Mouse (Mus musculus): ENCODE measurements around the gene Cyth3. TPM values are rescaled to one million over a fixed set of nuclear protein-coding genes. Genes with fewer than 3 reads are reported as not detected.

Cyth3 gene
- polyA plus RNA-seq, 1 experiment from 2014 or later: 21.1 TPM

GRCm38 (mm10) chr5:143663074-143663687 lies 40.9 kb downstream of the Cyth3 start:
- H3K4me1 ChIP-seq (replicated peaks; ENCODE audit: control insufficient read depth, insufficient read depth, low read length): no peaks in the 10 kb centered on the region; the same call in 1 of the 2 replicates
- H3K9me3 ChIP-seq (ENCODE audit: control insufficient read depth): no peaks in the 10 kb centered on the region
- H3K4me3 ChIP-seq (ENCODE audit: low read depth, low read length): no peak overlapping the region
- no peaks in the 10 kb centered on the region for H3K36me3 ChIP-seq (ENCODE audit: control insufficient read depth, insufficient read depth)
- no peak for ATAC-seq
- WGBS: 71% methylated on average over 7 of the region's 7 CpGs
- H3K27ac ChIP-seq (ENCODE audit: low read depth, low read length): no peak overlapping the region
- TF ChIP-seq CTCF (IDR thresholded peaks at IDR 0.05; ENCODE audit: low read depth): no peak
- H3K4me2 ChIP-seq (replicated peaks; ENCODE audit: low read depth): no peak overlapping the region
- H3K27me3 ChIP-seq (replicated peaks; ENCODE audit: control insufficient read depth, insufficient read depth, low read length): no peaks in the 10 kb centered on the region
- no peak overlapping the region for H3K9ac ChIP-seq (ENCODE audit: low read depth, low read length)

- TF ChIP-seq CTCF (IDR thresholded peaks at IDR 0.05; ENCODE audit: low read depth): no peak
- H3K4me2 ChIP-seq (replicated peaks; ENCODE audit: low read depth): no peak overlapping the region
- 71% methylated on average over 2 of the region's 2 CpGs for WGBS
- no peaks in the 10 kb centered on the region for H3K9me3 ChIP-seq (ENCODE audit: control insufficient read depth)
- no peak overlapping the region for H3K4me3 ChIP-seq (ENCODE audit: low read depth, low read length)
- no peak overlapping the region for H3K9ac ChIP-seq (ENCODE audit: low read depth, low read length)
- H3K27ac ChIP-seq (ENCODE audit: low read depth, low read length): no peak overlapping the region
- H3K27me3 ChIP-seq (replicated peaks; ENCODE audit: control insufficient read depth, insufficient read depth, low read length): no peaks in the 10 kb centered on the region
- no peaks in the 10 kb centered on the region for H3K36me3 ChIP-seq (ENCODE audit: control insufficient read depth, insufficient read depth)
- no peak for ATAC-seq
- H3K4me1 ChIP-seq (replicated peaks; ENCODE audit: control insufficient read depth, insufficient read depth, low read length): no peaks in the 10 kb centered on the region
Observed at GRCm38 (mm10) chr5:143665561-143665960, 43.3 kb downstream of the Cyth3 start.

GRCm38 (mm10) chr5:143666015-143666414 lies 43.8 kb downstream of the Cyth3 start:
- Histone ChIP-seq H3K9me3 (ENCODE audit: control insufficient read depth) (no peaks in the 10 kb centered on the region), H3K27me3 (replicated peaks; ENCODE audit: control insufficient read depth, insufficient read depth, low read length) (no peaks in the 10 kb centered on the region), H3K36me3 (ENCODE audit: control insufficient read depth, insufficient read depth) (no peaks in the 10 kb centered on the region), H3K4me3 (ENCODE audit: low read depth, low read length) (no peak overlapping the region), H3K4me1 (replicated peaks; ENCODE audit: control insufficient read depth, insufficient read depth, low read length) (no peaks in the 10 kb centered on the region), H3K9ac (ENCODE audit: low read depth, low read length) (no peak overlapping the region), H3K4me2 (replicated peaks; ENCODE audit: low read depth) (no peak overlapping the region), H3K27ac (ENCODE audit: low read depth, low read length) (no peak overlapping the region)
- no peak for ATAC-seq
- 93% methylated on average over 1 of the region's 1 CpGs for WGBS
- no peak for TF ChIP-seq CTCF (IDR thresholded peaks at IDR 0.05; ENCODE audit: low read depth)

GRCm38 (mm10) chr5:143668884-143669283 lies 46.6 kb downstream of the Cyth3 start:
- Histone ChIP-seq H3K27ac (ENCODE audit: low read depth, low read length) (no peak overlapping the region), H3K36me3 (ENCODE audit: control insufficient read depth, insufficient read depth) (no peaks in the 10 kb centered on the region), H3K9me3 (ENCODE audit: control insufficient read depth) (no peaks in the 10 kb centered on the region), H3K27me3 (replicated peaks; ENCODE audit: control insufficient read depth, insufficient read depth, low read length) (no peaks in the 10 kb centered on the region), H3K4me3 (ENCODE audit: low read depth, low read length) (no peak overlapping the region), H3K4me2 (replicated peaks; ENCODE audit: low read depth) (no peak overlapping the region), H3K4me1 (replicated peaks; ENCODE audit: control insufficient read depth, insufficient read depth, low read length) (no peaks in the 10 kb centered on the region), H3K9ac (ENCODE audit: low read depth, low read length) (no peak overlapping the region)
- WGBS: 71% methylated on average over 2 of the region's 2 CpGs
- no peak for ATAC-seq
- TF ChIP-seq CTCF (IDR thresholded peaks at IDR 0.05; ENCODE audit: low read depth): no peak

GRCm38 (mm10) chr5:143669393-143669792 lies 47.1 kb downstream of the Cyth3 start:
- no peaks in the 10 kb centered on the region for H3K36me3 ChIP-seq (ENCODE audit: control insufficient read depth, insufficient read depth)
- WGBS: 44% methylated on average over 2 of the region's 2 CpGs
- ATAC-seq: no peak
- H3K27me3 ChIP-seq (replicated peaks; ENCODE audit: control insufficient read depth, insufficient read depth, low read length): no peaks in the 10 kb centered on the region
- H3K4me2 ChIP-seq (replicated peaks; ENCODE audit: low read depth): no peak overlapping the region
- peak; percentile 53 for TF ChIP-seq CTCF (IDR thresholded peaks at IDR 0.05; ENCODE audit: low read depth)
- no peaks in the 10 kb centered on the region for H3K4me1 ChIP-seq (replicated peaks; ENCODE audit: control insufficient read depth, insufficient read depth, low read length)
- no peaks in the 10 kb centered on the region for H3K9me3 ChIP-seq (ENCODE audit: control insufficient read depth)
- H3K4me3 ChIP-seq (ENCODE audit: low read depth, low read length): no peak overlapping the region
- 0 out of 2 replicates have a peak overlapping the region, but pooled peaks have one; percentile 6 for H3K27ac ChIP-seq (ENCODE audit: low read depth, low read length)
- H3K9ac ChIP-seq (ENCODE audit: low read depth, low read length): no peak overlapping the region

- no peaks in the 10 kb centered on the region for H3K27me3 ChIP-seq (replicated peaks; ENCODE audit: control insufficient read depth, insufficient read depth, low read length)
- no peak overlapping the region for H3K27ac ChIP-seq (ENCODE audit: low read depth, low read length)
- ATAC-seq: no peak
- H3K36me3 ChIP-seq (ENCODE audit: control insufficient read depth, insufficient read depth): no peaks in the 10 kb centered on the region
- no peak overlapping the region for H3K4me3 ChIP-seq (ENCODE audit: low read depth, low read length)
- no peak for TF ChIP-seq CTCF (IDR thresholded peaks at IDR 0.05; ENCODE audit: low read depth)
- H3K4me2 ChIP-seq (replicated peaks; ENCODE audit: low read depth): no peak overlapping the region
- H3K9ac ChIP-seq (ENCODE audit: low read depth, low read length): no peak overlapping the region
- no peaks in the 10 kb centered on the region for H3K9me3 ChIP-seq (ENCODE audit: control insufficient read depth)
- H3K4me1 ChIP-seq (replicated peaks; ENCODE audit: control insufficient read depth, insufficient read depth, low read length): no peaks in the 10 kb centered on the region
- WGBS: 58% methylated on average over 2 of the region's 2 CpGs
Observed at GRCm38 (mm10) chr5:143669839-143670238, 47.6 kb downstream of the Cyth3 start.

All from intestine, postnatal 0 days (tissue).